Mouse (Mus musculus) small intestine, adult 2 months (tissue): ENCODE results near the gene Olfr1396.
"Not testable (repeated sequence)": the region's sequence is repeated elsewhere in the genome, so short reads cannot be mapped to it uniquely, and the experiment has no call there.

Source experiments
- CTCF ChIP-seq: fragments of 200-500 bp; IDR thresholded peaks from 2 replicates; pipeline ENCODE4 v1.5.1; 2012; ENCODE audit warnings: low read depth, mild to moderate bottlenecking, control low read depth, inconsistent platforms, low read length, moderate library complexity, mixed read lengths; ENCODE audit not compliant: insufficient replicate concordance, insufficient read length; ENCODE audit errors: extremely low read depth
- POLR2A ChIP-seq: fragments of 200-500 bp; IDR thresholded peaks from 2 replicates; pipeline ENCODE4 v1.6.1; 2012; ENCODE audit warnings: low read depth, mild to moderate bottlenecking, control low read depth, inconsistent platforms, low read length, moderate library complexity

DNA sequence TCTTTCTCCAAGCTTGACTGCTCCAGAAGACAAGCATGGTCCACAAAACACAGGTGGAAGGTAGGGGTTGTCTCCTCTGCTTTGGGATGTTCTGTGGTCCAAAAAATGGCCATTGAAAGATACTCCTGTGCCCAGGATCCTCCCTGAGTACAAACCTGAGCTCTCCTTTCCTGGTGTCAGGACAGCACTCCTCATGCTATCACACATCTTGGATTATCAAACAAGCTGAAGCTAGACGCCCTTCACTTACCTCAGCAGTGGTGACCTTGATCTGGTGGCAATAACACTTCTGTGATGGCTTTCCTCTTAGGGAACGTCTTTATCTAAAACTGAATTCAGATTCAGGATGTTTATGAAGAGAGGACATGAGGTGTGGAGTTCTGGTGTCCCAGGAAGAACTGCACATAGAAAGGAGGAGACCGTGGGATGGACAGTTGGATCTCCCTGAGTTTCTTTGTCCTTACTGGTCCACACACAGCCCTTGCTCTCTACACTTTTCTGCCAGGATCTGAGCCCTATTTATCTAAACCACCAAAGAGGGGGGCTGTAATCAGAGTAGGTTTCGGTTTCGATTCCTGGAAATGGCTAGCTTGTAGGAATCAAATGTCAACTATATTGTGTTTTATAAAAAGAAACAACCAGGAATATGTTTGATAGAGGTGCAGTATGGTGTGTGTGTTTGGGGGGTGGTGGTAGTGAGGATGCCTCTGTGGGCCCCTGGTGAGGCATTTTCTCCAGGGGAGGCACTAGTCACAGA is 50.8 kb downstream of the Olfr1396 start, which contains the start of gene Tgtp2:
- TF ChIP-seq CTCF, POLR2A: not testable (repeated sequence)
